Mouse (Mus musculus): ENCODE measurements around the gene Mep1a. TPM values are rescaled to one million over a fixed set of nuclear protein-coding genes. Genes with fewer than 3 reads are reported as not detected.

The Mep1a gene
- total and polyA plus RNA-seq, 3 experiments: not detected

- Histone ChIP-seq H3K4me1 (ENCODE audit: control insufficient read depth, insufficient read depth, low read length) (no peaks in the 10 kb centered on the region), H3K79me2 (replicated peaks; ENCODE audit: control insufficient read depth, insufficient read depth, low read length) (no peaks in the 10 kb centered on the region), H3K4me3 (no peak overlapping the region), H3K36me3 (ENCODE audit: control insufficient read depth, insufficient read depth, low read length) (no peaks in the 10 kb centered on the region), H3K9ac (ENCODE audit: low read depth, low read length) (no peak overlapping the region), H3K27me3 (ENCODE audit: control insufficient read depth, insufficient read depth, low read length) (no peaks in the 10 kb centered on the region), H3K27ac (no peak overlapping the region)
- peak; percentile 44 to 58 for DNase-seq
- 22% methylated on average over 23 of the region's 23 CpGs for WGBS
- intact Hi-C loops (cut with DNase I): loop anchor here (10.0 kb wide), 1 partner anchor 50 kb away; no protein-coding TSS in a partner anchor
- TF ChIP-seq POLR2A (IDR thresholded peaks at IDR 0.05; ENCODE audit: insufficient read depth, low read depth, low read length) (no peak), CTCF (IDR thresholded peaks at IDR 0.05) (no peak), EP300 (IDR thresholded peaks at IDR 0.05; ENCODE audit: insufficient read depth, low read depth, low read length) (no peak)
These were observed 32.0 kb upstream of the Mep1a start for GRCm38 (mm10) chr17:43534362-43535222.

- 86% methylated on average over 4 of the region's 4 CpGs for WGBS
These were observed 28.6 kb upstream of the Mep1a start for GRCm38 (mm10) chr17:43531192-43531591.

GRCm38 (mm10) chr17:43530507-43530906 lies 27.9 kb upstream of the Mep1a start:
- H3K4me1 ChIP-seq (ENCODE audit: control insufficient read depth, insufficient read depth, low read length): no peaks in the 10 kb centered on the region
- TF ChIP-seq CTCF (IDR thresholded peaks at IDR 0.05) (no peak), EP300 (IDR thresholded peaks at IDR 0.05; ENCODE audit: insufficient read depth, low read depth, low read length) (no peak), POLR2A (IDR thresholded peaks at IDR 0.05; ENCODE audit: insufficient read depth, low read depth, low read length) (no peak)
- H3K79me2 ChIP-seq (replicated peaks; ENCODE audit: control insufficient read depth, insufficient read depth, low read length): no peaks in the 10 kb centered on the region
- no peaks in the 10 kb centered on the region for H3K27me3 ChIP-seq (ENCODE audit: control insufficient read depth, insufficient read depth, low read length)
- WGBS: 87% methylated on average over 2 of the region's 2 CpGs
- H3K36me3 ChIP-seq (ENCODE audit: control insufficient read depth, insufficient read depth, low read length): no peaks in the 10 kb centered on the region
- no peak for DNase-seq
- no peak overlapping the region for H3K9ac ChIP-seq (ENCODE audit: low read depth, low read length)
- H3K27ac ChIP-seq: no peak overlapping the region
- no peak overlapping the region for H3K4me3 ChIP-seq
- intact Hi-C loops (cut with DNase I): loop anchor here (10.0 kb wide), 1 partner anchor 54 kb away; no protein-coding TSS in a partner anchor

More at GRCm38 (mm10) chr17:43531192-43531591, 28.6 kb upstream of the Mep1a start:
- intact Hi-C loops (cut with DNase I): loop anchor here (10.0 kb wide), 1 partner anchor 54 kb away; no protein-coding TSS in a partner anchor
- Histone ChIP-seq H3K4me3 (no peak overlapping the region), H3K4me1 (ENCODE audit: control insufficient read depth, insufficient read depth, low read length) (no peaks in the 10 kb centered on the region), H3K27ac (no peak overlapping the region), H3K79me2 (replicated peaks; ENCODE audit: control insufficient read depth, insufficient read depth, low read length) (no peaks in the 10 kb centered on the region), H3K27me3 (ENCODE audit: control insufficient read depth, insufficient read depth, low read length) (no peaks in the 10 kb centered on the region), H3K36me3 (ENCODE audit: control insufficient read depth, insufficient read depth, low read length) (no peaks in the 10 kb centered on the region), H3K9ac (ENCODE audit: low read depth, low read length) (no peak overlapping the region)
- TF ChIP-seq EP300 (IDR thresholded peaks at IDR 0.05; ENCODE audit: insufficient read depth, low read depth, low read length) (no peak), POLR2A (IDR thresholded peaks at IDR 0.05; ENCODE audit: insufficient read depth, low read depth, low read length) (no peak), CTCF (IDR thresholded peaks at IDR 0.05) (no peak)
- no peak for DNase-seq

GRCm38 (mm10) chr17:43520166-43520565 lies 17.6 kb upstream of the Mep1a start:
- Histone ChIP-seq H3K27ac (no peak overlapping the region), H3K9ac (ENCODE audit: low read depth, low read length) (no peak overlapping the region), H3K27me3 (ENCODE audit: control insufficient read depth, insufficient read depth, low read length) (no peaks in the 10 kb centered on the region; the same call in 1 of the 2 replicates), H3K36me3 (ENCODE audit: control insufficient read depth, insufficient read depth, low read length) (no peaks in the 10 kb centered on the region), H3K4me3 (no peak overlapping the region), H3K4me1 (ENCODE audit: control insufficient read depth, insufficient read depth, low read length) (no peaks in the 10 kb centered on the region; the same call in 1 of the 2 replicates), H3K79me2 (replicated peaks; ENCODE audit: control insufficient read depth, insufficient read depth, low read length) (no peaks in the 10 kb centered on the region)
- WGBS: 43% methylated on average over 3 of the region's 3 CpGs
- no peak for DNase-seq
- intact Hi-C loops (cut with DNase I): no loop called here
- TF ChIP-seq POLR2A (IDR thresholded peaks at IDR 0.05; ENCODE audit: insufficient read depth, low read depth, low read length) (no peak), CTCF (IDR thresholded peaks at IDR 0.05) (no peak), EP300 (IDR thresholded peaks at IDR 0.05; ENCODE audit: insufficient read depth, low read depth, low read length) (no peak)

DNA sequence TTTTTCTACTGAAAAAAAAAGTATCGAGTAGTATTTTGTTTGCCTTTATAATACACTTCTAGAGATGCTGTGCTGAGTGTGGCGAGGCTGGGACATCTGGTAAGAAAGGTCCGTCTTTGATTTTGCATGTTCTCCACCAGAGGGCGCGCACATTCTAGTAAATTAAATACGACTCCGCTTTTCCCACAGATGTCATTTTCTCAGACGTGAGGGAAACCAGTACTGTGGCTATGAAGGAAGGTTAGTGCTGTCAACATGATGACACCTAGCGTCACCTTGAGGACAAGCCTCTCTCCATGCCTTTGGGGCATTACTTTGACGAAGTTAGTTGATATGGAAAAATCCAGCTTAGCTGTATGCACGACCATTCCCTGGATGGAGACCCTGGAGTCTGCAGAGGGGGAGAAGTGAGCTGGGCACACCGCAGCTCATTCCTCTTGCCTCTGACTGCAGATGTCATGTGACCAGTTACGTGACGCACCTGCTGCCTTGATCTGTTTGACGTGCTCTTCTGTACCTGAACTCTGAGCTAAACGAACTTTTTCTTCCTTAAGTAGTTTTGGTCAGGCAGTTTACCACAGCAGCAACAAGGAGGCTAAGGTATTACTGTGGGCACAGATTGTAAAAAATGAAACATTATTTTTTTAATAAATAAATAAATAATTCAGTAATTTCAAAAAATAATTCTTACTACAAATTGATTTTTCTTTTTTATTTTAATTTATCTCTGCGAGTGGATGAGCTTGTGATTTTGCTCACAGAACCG lies 16.2 kb upstream of the Mep1a start:
- Histone ChIP-seq H3K9ac (ENCODE audit: low read depth, low read length) (no peak overlapping the region), H3K4me1 (ENCODE audit: control insufficient read depth, insufficient read depth, low read length) (no peaks in the 10 kb centered on the region; the same call in 1 of the 2 replicates), H3K36me3 (ENCODE audit: control insufficient read depth, insufficient read depth, low read length) (no peaks in the 10 kb centered on the region), H3K4me3 (no peak overlapping the region), H3K27ac (no peak overlapping the region), H3K79me2 (replicated peaks; ENCODE audit: control insufficient read depth, insufficient read depth, low read length) (no peaks in the 10 kb centered on the region), H3K27me3 (ENCODE audit: control insufficient read depth, insufficient read depth, low read length) (no peaks in the 10 kb centered on the region; the same call in 1 of the 2 replicates)
- WGBS: 29% methylated on average over 18 of the region's 18 CpGs
- TF ChIP-seq CTCF (IDR thresholded peaks at IDR 0.05) (peak; percentile 84), POLR2A (IDR thresholded peaks at IDR 0.05; ENCODE audit: insufficient read depth, low read depth, low read length) (no peak), EP300 (IDR thresholded peaks at IDR 0.05; ENCODE audit: insufficient read depth, low read depth, low read length) (0 out of 2 replicates have a peak, but pooled peaks have one; percentile 35)
- intact Hi-C loops (cut with DNase I): loop anchor here (1.0 to 2.0 kb wide), 3 partner anchors 87 to 612 kb away; no protein-coding TSS in a partner anchor
- DNase-seq: peak; percentile 45 to 63
